Mouse (Mus musculus): ENCODE results near the gene Crlf1.
"Not testable (repeated sequence)": the region's sequence is repeated elsewhere in the genome, so short reads cannot be mapped to it uniquely, and the experiment has no call there.

Gene Crlf1

GRCm38 (mm10) chr8:70500386-70501301 lies 7.7 kb downstream of the Crlf1 start:
- no peak for DNase-seq

DNA sequence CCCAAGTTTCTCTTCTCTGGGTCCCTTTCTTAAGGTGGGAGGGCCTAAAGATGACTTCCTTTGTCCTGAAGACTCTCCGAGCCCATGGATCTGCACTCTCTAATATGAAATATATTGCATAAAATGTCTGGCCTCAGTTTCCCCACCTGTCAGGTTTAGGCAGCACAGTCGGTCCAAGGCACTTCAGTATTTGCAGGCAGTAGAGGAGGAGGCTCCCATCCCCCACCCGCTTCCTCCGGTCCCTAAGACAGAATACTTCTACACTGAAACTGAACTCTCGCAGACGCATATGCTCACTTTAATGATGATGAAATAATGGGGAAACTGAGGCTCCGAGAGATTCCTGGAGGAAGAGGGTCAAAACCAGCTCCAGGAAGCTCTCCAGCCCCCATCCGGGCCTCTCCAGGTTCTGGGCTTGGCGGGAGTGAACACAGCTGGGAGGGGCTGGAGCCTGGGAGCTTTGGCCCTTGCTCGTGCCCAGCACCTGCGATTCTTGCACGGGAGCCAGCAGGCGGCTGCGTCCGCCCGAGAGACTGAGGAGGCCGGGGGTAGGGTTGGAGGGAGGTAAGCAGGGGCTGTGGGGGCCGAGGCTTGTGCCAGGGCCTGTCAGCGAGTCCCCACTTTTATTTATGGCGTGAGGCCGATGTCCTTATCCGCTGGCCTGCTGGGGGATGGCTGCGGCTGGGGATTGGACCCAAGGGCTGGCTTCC lies 9.0 kb downstream of the Crlf1 start:
- DNase-seq, result peak; percentile 96

GRCm38 (mm10) chr8:70502540-70502939 lies 9.6 kb downstream of the Crlf1 start:
- no peak for DNase-seq

- peak; percentile 97 for DNase-seq
Observed at GRCm38 (mm10) chr8:70503062-70503750, 10.2 kb downstream of the Crlf1 start.

GRCm38 (mm10) chr8:70504291-70504716 lies 11.3 kb downstream of the Crlf1 start:
- DNase-seq, result peak; percentile 97

GRCm38 (mm10) chr8:70504851-70505250 lies 11.9 kb downstream of the Crlf1 start:
- DNase-seq, result peak; percentile 96

GRCm38 (mm10) chr8:70505698-70506327 lies 12.9 kb downstream of the Crlf1 start:
- peak; percentile 95 for DNase-seq

- DNase-seq, result peak; percentile 100
Observed at GRCm38 (mm10) chr8:70506328-70507026, 13.5 kb downstream of the Crlf1 start, which contains the start of gene Rex1bd. Gene Rex1bd (minus strand): TSS chr8:70506752.

GRCm38 (mm10) chr8:70507027-70507393 lies 14.1 kb downstream of the Crlf1 start:
- DNase-seq, result no peak

- DNase-seq, result no peak
Observed at GRCm38 (mm10) chr8:70509281-70509952, 16.5 kb downstream of the Crlf1 start.

DNA sequence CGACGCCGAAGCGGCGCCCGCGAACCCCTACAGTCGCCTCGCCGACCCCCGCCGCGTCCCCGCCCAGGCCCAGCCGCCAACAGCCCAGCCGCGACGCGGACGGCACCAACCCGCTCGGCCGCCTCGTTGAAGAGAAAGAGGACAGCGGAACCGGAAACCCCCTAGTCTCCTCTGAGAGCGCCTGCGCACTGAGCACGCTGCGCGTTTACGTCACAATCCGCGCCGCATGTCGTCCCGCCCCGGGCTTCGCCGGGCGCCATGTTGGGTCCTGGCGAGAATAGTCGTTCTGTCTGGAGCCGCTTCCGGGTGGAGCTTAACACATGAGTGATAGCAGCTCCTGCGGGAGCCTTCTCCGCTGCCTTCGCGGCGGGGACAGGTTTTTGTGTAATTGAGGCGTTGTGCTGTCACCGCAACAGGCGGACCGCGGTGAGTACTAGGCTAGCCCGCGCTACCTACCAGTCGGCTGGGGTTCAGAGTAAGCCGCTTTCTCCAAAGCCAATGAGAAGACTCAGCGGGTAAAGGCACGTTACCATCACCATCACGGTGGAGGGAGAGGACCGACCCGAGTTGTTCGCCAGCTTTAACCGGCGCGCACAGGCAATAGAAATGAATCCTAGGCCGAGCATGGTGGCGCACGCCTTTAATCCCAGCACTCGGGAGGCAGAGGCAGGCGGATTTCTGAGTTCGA lies 17.4 kb downstream of the Crlf1 start, which contains the start of gene Uba52:
Gene Uba52 (minus strand): TSS at position 574 of the 688 bp plus-strand sequence.
- peak; percentile 100 for DNase-seq

- not testable (repeated sequence) for DNase-seq
Observed at GRCm38 (mm10) chr8:70511174-70511573, 18.2 kb downstream of the Crlf1 start.

GRCm38 (mm10) chr8:70511770-70512169 lies 18.8 kb downstream of the Crlf1 start:
- DNase-seq, result no peak

- DNase-seq, result no peak
Observed at GRCm38 (mm10) chr8:70512253-70512903, 19.4 kb downstream of the Crlf1 start.

DNA sequence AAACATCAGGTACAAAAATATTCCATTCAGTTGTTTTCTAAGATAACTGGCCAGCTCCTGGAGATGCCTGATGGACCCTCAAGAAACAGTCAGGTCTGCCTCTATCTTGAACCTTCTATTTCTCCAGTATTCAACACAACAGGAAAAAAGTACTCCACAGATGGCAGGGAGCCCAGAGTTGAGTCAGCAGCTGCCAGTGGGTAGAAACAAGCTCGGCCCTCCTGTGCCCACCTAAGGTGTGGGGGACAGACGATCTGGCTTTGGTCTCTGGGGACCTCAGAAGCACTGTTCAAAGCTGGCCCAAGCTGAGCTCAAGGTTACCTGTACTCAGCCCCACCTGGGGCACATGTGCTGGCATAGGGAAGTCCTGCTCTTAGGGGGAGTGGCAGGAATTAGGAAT lies 20.5 kb downstream of the Crlf1 start:
- no peak for DNase-seq

DNA sequence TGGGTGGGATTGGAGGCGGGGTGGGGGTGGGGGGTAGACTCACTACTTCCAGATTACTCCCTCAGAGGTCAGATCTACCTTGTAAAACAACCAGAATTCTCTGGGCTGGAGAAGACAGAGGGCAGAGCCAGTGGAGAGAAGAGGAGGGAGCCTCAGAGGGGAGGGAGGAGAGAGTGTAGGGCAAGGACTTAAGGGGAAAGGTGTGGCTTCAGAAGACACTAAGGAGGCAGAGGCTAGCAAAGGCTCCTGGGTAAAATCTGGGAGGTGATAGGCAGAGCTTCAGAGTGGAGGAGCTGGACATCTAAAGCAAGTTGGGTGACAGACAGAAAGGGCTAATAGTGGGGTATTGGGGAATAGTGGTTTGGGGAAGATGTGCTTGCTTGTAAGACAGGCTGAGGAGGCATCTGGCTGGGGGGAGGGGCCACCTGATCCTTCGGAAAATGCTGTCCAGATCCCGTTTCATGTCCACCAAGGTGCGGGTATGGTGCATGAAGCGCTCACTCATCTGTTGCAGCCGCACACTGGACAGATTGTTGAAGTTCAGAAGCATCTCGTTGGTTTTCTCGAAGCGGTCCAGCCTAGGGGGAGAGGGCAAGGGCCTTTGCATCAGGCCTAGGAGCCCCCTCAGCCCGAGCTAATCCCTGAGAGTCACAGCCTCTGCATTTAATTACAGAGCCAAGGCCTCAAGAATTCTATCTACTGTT lies 25.1 kb downstream of the Crlf1 start:
- no peak for DNase-seq

DNA sequence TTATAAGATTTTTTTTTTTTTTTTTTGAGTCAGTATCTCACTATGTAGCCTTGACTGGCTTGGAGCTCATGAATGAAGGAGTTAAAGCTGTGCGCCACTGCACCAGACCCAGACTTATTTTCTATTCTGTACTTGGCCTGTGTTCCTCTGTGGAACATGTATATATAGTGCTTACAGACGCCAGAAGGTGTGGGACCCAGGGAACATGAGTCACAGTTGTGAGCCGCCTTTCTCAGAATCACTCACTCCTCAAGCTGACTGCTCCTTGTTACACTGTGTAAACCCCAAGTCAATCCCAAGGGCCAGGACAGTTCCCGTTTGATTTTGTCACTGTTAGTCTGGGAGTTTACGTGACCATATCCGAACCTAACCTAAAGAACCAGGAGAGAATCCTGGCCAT lies 26.1 kb downstream of the Crlf1 start:
- DNase-seq, result no peak

DNA sequence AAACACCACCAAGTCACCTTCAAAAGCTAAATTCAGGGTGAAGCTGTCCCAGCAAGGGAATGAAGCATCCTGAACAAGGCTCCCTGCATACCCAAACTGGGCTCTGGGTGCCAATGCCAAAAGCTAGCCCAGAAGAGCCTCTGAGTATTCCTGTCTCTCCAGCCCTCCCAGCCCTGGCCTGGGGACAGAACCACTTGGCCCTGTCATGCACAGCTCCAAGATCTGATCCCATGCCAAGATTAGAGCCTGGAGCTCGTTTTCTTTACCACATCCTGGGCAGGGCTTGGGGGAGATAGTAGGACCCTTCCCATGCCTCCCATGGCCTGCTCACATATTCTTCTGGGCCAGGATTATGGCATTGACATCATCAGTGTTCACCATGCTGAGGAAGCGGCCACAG lies 26.6 kb downstream of the Crlf1 start:
- DNase-seq, result no peak

DNA sequence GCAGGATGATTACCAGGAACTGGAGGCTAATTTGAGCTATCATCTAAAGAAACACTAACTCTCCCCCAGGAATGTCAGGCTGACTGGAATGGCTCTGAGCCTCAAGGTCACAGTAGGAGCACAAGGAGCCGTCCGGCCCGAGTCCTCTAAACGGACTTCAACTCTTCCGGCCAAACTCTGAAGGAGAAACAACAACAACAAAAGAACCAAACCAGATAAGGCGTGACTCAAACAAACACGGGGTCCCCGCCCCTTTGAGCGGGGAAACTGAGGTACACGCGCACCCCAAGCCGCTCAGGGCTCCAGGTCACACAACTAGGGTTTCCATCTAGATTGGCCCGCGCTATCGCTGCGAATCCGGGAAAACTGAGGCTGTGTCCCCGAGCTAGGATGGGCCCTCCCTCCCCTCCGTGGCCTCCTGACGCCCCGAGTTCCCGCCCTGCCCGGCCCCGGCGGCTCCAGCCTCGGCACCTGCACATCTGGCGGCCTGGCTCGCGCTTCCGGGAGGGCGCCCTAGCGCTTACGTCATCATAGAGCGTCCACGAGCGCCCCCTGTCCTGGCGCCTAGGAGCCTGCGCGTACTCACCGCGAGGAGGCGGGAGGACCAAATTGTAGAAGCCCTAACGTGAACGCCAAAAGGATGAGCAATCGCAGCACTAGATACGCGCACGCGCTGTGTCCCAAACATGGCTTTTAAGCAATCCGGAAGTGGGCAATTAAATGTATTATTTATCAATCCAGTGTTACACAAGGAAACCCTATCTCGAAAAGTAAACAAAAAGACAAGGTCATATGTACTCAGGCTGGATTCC lies 29.8 kb downstream of the Crlf1 start:
- peak; percentile 100 for DNase-seq

All from heart, adult 11 months (tissue).